8 mouse cellular contexts compared by ENCODE assay signal in genomic region chr14:19751025-19751771, GRCm38 (mm10). TPM values are rescaled to one million over a fixed set of nuclear protein-coding genes. Genes with fewer than 3 reads are reported as not detected.
A peak's percentile ranks its signal among the peaks of the same experiment; 100 is the strongest.
DNase-seq lines count a peak whose midpoint lies in the region; ATAC-seq and TF ChIP-seq lines count a peak whose summit lies in the region.

Nid2 (plus strand) TSS chr14:19751265.

- H3K4me2 ChIP-seq in forebrain, embryonic 13.5 days = peak within 1 kb of the TSS; percentile 91
- H3K4me2 ChIP-seq in heart, postnatal 0 days (ENCODE audit: low read depth, low read length) = peak within 1 kb of the TSS; percentile 83
- H3K4me2 ChIP-seq in liver, embryonic 16.5 days (ENCODE audit: low read depth, low read length) = peak within 1 kb of the TSS; percentile 73
- H3K4me2 ChIP-seq in neural tube, embryonic 12.5 days (replicated peaks) = peak within 1 kb of the TSS; percentile 88
- H3K4me2 ChIP-seq in stomach, postnatal 0 days (replicated peaks; ENCODE audit: low read depth) = peak within 1 kb of the TSS; percentile 88

- H3K4me1 ChIP-seq in forebrain, embryonic 13.5 days = peaks cover 23% of the 10 kb centered on the region
- peaks cover 11% of the 10 kb centered on the region for H3K4me1 ChIP-seq in heart, postnatal 0 days (ENCODE audit: control insufficient read depth, insufficient read depth)
- H3K4me1 ChIP-seq in liver, embryonic 16.5 days (ENCODE audit: control insufficient read depth, low read depth, low read length) = peaks cover 6% of the 10 kb centered on the region
- H3K4me1 ChIP-seq in neural tube, embryonic 12.5 days = peaks cover 17% of the 10 kb centered on the region
- H3K4me1 ChIP-seq in stomach, postnatal 0 days (replicated peaks; ENCODE audit: control insufficient read depth, insufficient read depth) = 0 out of 2 replicates have a peak, but pooled peaks cover 2% of the 10 kb centered on the region

- peaks cover 38% of the 10 kb centered on the region for H3K27me3 ChIP-seq in forebrain, embryonic 13.5 days
- no peaks in the 10 kb centered on the region for H3K27me3 ChIP-seq in heart, postnatal 0 days (ENCODE audit: control insufficient read depth, insufficient read depth, low read length)
- peaks cover 19% of the 10 kb centered on the region for H3K27me3 ChIP-seq in liver, embryonic 16.5 days (ENCODE audit: control insufficient read depth, insufficient read depth, low read depth, low read length)
- peaks cover 20% of the 10 kb centered on the region for H3K27me3 ChIP-seq in neural tube, embryonic 12.5 days (replicated peaks)
- no peaks in the 10 kb centered on the region for H3K27me3 ChIP-seq in stomach, postnatal 0 days (ENCODE audit: control insufficient read depth, insufficient read depth, low read length)

- H3K27ac ChIP-seq in forebrain, embryonic 13.5 days = no peak within 1 kb of the TSS
- H3K27ac ChIP-seq in heart, postnatal 0 days (ENCODE audit: low read depth) = peak within 1 kb of the TSS; percentile 83
- no peak within 1 kb of the TSS for H3K27ac ChIP-seq in liver, embryonic 16.5 days (ENCODE audit: low read length)
- peak within 1 kb of the TSS; percentile 42; the same call in 1 of the 2 replicates for H3K27ac ChIP-seq in neural tube, embryonic 12.5 days
- peak within 1 kb of the TSS; percentile 61 for H3K27ac ChIP-seq in stomach, postnatal 0 days (replicated peaks)

- peak; percentile 42 to 54 for DNase-seq in B cell, adult 2 months
- peak; percentile 94 for DNase-seq in brain, embryonic 14.5 days (ENCODE audit: low read depth)
- DNase-seq in heart, postnatal 0 days (ENCODE audit: low spot score) = peak; percentile 91
- peak; percentile 96 to 97 for DNase-seq in kidney, postnatal 25 days
- DNase-seq in stomach, postnatal 0 days (ENCODE audit: low spot score) = peak; percentile 92

- no peak for TF ChIP-seq CTCF in brain, embryonic 14.5 days (IDR thresholded peaks at IDR 0.05; ENCODE audit: borderline replicate concordance, extremely low read depth, insufficient read depth, insufficient read length)
- TF ChIP-seq CTCF in heart, postnatal 0 days (IDR thresholded peaks at IDR 0.05; ENCODE audit: low read depth) = no peak
- no peak for TF ChIP-seq CTCF in stomach, postnatal 0 days (IDR thresholded peaks at IDR 0.05; ENCODE audit: low read depth)

- H3K36me3 ChIP-seq in forebrain, embryonic 13.5 days (ENCODE audit: poor library complexity, severe bottlenecking) = no peaks in the 10 kb centered on the region
- peaks cover 9% of the 10 kb centered on the region for H3K36me3 ChIP-seq in heart, postnatal 0 days (replicated peaks; ENCODE audit: control insufficient read depth, insufficient read depth, low read length)
- no peaks in the 10 kb centered on the region for H3K36me3 ChIP-seq in liver, embryonic 16.5 days (ENCODE audit: control insufficient read depth, insufficient read depth)
- H3K36me3 ChIP-seq in neural tube, embryonic 12.5 days = no peaks in the 10 kb centered on the region
- no peaks in the 10 kb centered on the region for H3K36me3 ChIP-seq in stomach, postnatal 0 days (ENCODE audit: control insufficient read depth, insufficient read depth, low read length)

- no peak for TF ChIP-seq EP300 in heart, postnatal 0 days (IDR thresholded peaks at IDR 0.05; ENCODE audit: low read depth)
- TF ChIP-seq EP300 in stomach, postnatal 0 days (optimal IDR thresholded peaks at IDR 0.05) = no peak

- H3K9me3 ChIP-seq in forebrain, embryonic 13.5 days (replicated peaks) = no peaks in the 10 kb centered on the region
- H3K9me3 ChIP-seq in heart, postnatal 0 days (replicated peaks; ENCODE audit: control insufficient read depth, low read length) = no peaks in the 10 kb centered on the region
- H3K9me3 ChIP-seq in liver, embryonic 16.5 days (replicated peaks; ENCODE audit: control insufficient read depth, low read length) = no peaks in the 10 kb centered on the region
- H3K9me3 ChIP-seq in neural tube, embryonic 12.5 days = no peaks in the 10 kb centered on the region
- no peaks in the 10 kb centered on the region for H3K9me3 ChIP-seq in stomach, postnatal 0 days (ENCODE audit: control insufficient read depth, low read length)

- WGBS in forebrain, embryonic 13.5 days = under 1% methylated on average over 45 of the region's 45 CpGs
- under 1% methylated on average over 45 of the region's 45 CpGs for WGBS in heart, postnatal 0 days
- whole genome bisulfite sequencing in liver, embryonic 16.5 days (ENCODE audit: insufficient replicate concordance) = under 1% methylated on average over 45 of the region's 45 CpGs
- WGBS in neural tube, embryonic 12.5 days = under 1% methylated on average over 45 of the region's 45 CpGs
- WGBS in stomach, postnatal 0 days = under 1% methylated on average over 45 of the region's 45 CpGs

- ATAC-seq in forebrain, embryonic 13.5 days = peak; percentile 96
- peak; percentile 95 for ATAC-seq in heart, postnatal 0 days (ENCODE audit: insufficient read depth, low read depth)
- ATAC-seq in liver, embryonic 16.5 days (ENCODE audit: low read depth) = peak; percentile 94
- ATAC-seq in neural tube, embryonic 12.5 days (ENCODE audit: low FRiP score, low read depth) = peak; percentile 93
- ATAC-seq in stomach, postnatal 0 days (ENCODE audit: low FRiP score, low TSS enrichment) = peak; percentile 97

- no peak for TF ChIP-seq POLR2A in brain, embryonic 14.5 days (IDR thresholded peaks at IDR 0.05; ENCODE audit: borderline replicate concordance, extremely low read depth, insufficient read depth, insufficient read length, poor library complexity, severe bottlenecking)

- H3K9ac ChIP-seq in forebrain, embryonic 13.5 days = peak within 1 kb of the TSS; percentile 52
- peak within 1 kb of the TSS; percentile 51 for H3K9ac ChIP-seq in heart, postnatal 0 days (replicated peaks; ENCODE audit: low read depth, low read length)
- peak within 1 kb of the TSS; percentile 46 for H3K9ac ChIP-seq in liver, embryonic 16.5 days (ENCODE audit: low read depth, low read length)
- peak within 1 kb of the TSS; percentile 42 for H3K9ac ChIP-seq in neural tube, embryonic 12.5 days
- H3K9ac ChIP-seq in stomach, postnatal 0 days (ENCODE audit: low read length) = peak within 1 kb of the TSS; percentile 60

- peak within 1 kb of the TSS; percentile 51 for H3K4me3 ChIP-seq in forebrain, embryonic 13.5 days
- H3K4me3 ChIP-seq in heart, postnatal 0 days (ENCODE audit: low read depth, low read length) = peak within 1 kb of the TSS; percentile 68
- H3K4me3 ChIP-seq in liver, embryonic 16.5 days (ENCODE audit: low read depth, low read length) = peak within 1 kb of the TSS; percentile 60
- H3K4me3 ChIP-seq in neural tube, embryonic 12.5 days = peak within 1 kb of the TSS; percentile 51
- H3K4me3 ChIP-seq in stomach, postnatal 0 days (ENCODE audit: low read depth, low read length) = peak within 1 kb of the TSS; percentile 55

RNA-seq across cellular contexts. Expression of gene Nid2, which starts in this region (rescaled TPM):
- polyA plus RNA-seq in brain, embryonic 14.5 days (2012; rRNA removed) = 13.8 and 33.2 TPM in 2 replicates
- polyA plus RNA-seq in forebrain, embryonic 13.5 days (2015; fragmentation: Nextera tagmentation; extraction: Ambion mirVana) = 22.7 and 27.1 TPM in 2 replicates
- 79.7 and 93.8 TPM in 2 replicates for total RNA-seq in heart, postnatal 0 days (2014; rRNA removed; ENCODE audit: low replicate concordance)
- polyA plus RNA-seq in heart, postnatal 0 days (2015; fragmentation: Nextera tagmentation; extraction: Ambion mirVana) = 40.9 and 47.7 TPM in 2 replicates
- polyA plus RNA-seq in liver, embryonic 16.5 days (2015; fragmentation: Nextera tagmentation; extraction: Ambion mirVana) = 14.3 and 16.1 TPM in 2 replicates
- polyA plus RNA-seq in neural tube, embryonic 12.5 days (2016; fragmentation: Nextera tagmentation; extraction: Ambion mirVana) = 53.6 and 59.5 TPM in 2 replicates
- 13.5 and 16.4 TPM in 2 replicates for polyA plus RNA-seq in stomach, postnatal 0 days (2015; fragmentation: Nextera tagmentation; extraction: Ambion mirVana)

Comparison
In these comparisons a context has a peak if more than half of its experiments do, and no peak if none do; other contexts are left out.
1. H3K27ac ChIP-seq: peak in heart, postnatal 0 days (single experiment), neural tube, embryonic 12.5 days (single experiment) and stomach, postnatal 0 days (single experiment); none in forebrain, embryonic 13.5 days (single experiment) and liver, embryonic 16.5 days (single experiment).
2. Peak in every context shown above with its lines, with median percentiles within 50 percentile points of each other: DNase-seq, ATAC-seq, H3K4me2 ChIP-seq, H3K4me3 ChIP-seq and H3K9ac ChIP-seq.